Mouse (Mus musculus): ENCODE measurements around the gene Crim1.

DNA sequence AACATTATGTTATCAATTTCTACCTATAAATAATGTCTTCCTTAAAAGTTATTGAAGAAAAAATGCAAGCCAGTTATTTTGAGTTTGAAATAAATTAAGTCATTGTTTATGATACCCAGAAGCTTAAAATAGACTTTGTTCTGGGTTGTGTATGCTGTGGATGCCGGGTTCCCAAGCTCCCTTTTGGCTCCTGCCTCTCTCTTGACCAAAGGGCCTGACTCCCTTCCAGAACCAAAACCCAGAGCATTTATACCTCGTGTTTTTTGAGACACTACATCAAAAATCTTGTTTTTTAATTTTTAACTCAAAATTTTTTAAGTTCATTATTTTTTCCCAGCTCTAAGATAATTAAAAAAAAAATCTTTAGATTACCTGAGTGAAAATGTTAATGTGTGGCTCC lies 87.3 kb downstream of the Crim1 start:
- no peak for TF ChIP-seq CTCF (IDR thresholded peaks at IDR 0.05; ENCODE audit: control insufficient read depth, insufficient read depth, insufficient read length)
- no peak for TF ChIP-seq CEBPB (IDR thresholded peaks at IDR 0.05; ENCODE audit: low read depth)
- TF ChIP-seq MYOG (IDR thresholded peaks at IDR 0.05; ENCODE audit: control insufficient read depth, extremely low read depth, insufficient read length): no peak
- TF ChIP-seq USF1 (IDR thresholded peaks at IDR 0.05; ENCODE audit: low read depth): no peak
- TF ChIP-seq MYOD1 (IDR thresholded peaks at IDR 0.05; ENCODE audit: control insufficient read depth, insufficient read length, low read depth): no peak

All from C2C12 (cell line).